Mouse (Mus musculus): Measurements from ENCODE around the gene Rpl27a. TPM values are rescaled to one million over a fixed set of nuclear protein-coding genes. Genes with fewer than 3 reads are reported as not detected.

Rpl27a gene
- polyA plus RNA-seq, 1 experiment from 2014 or later = 165 TPM

GRCm38 (mm10) chr7:109545255-109545993 lies 26.5 kb downstream of the Rpl27a start:
- ATAC-seq (ENCODE audit: low FRiP score, low TSS enrichment) = no peak
- 83% methylated on average over 10 of the region's 10 CpGs for WGBS
- H3K27ac ChIP-seq (ENCODE audit: low read depth, low read length) = no peak overlapping the region; the same call in 1 of the 2 replicates
- H3K9me3 ChIP-seq (ENCODE audit: control insufficient read depth, low read length) = no peaks in the 10 kb centered on the region
- no peak overlapping the region for H3K9ac ChIP-seq (ENCODE audit: low read depth, low read length)
- no peaks in the 10 kb centered on the region for H3K27me3 ChIP-seq (ENCODE audit: control insufficient read depth, insufficient read depth, low read length)
- no peak overlapping the region for H3K4me2 ChIP-seq (replicated peaks; ENCODE audit: low read depth, low read length)
- no peaks in the 10 kb centered on the region for H3K4me1 ChIP-seq (ENCODE audit: control insufficient read depth, insufficient read depth, low read length)
- H3K4me3 ChIP-seq (ENCODE audit: low read length) = no peak overlapping the region
- peaks cover 28% of the 10 kb centered on the region for H3K36me3 ChIP-seq (ENCODE audit: control insufficient read depth, insufficient read depth, low read length)

DNA sequence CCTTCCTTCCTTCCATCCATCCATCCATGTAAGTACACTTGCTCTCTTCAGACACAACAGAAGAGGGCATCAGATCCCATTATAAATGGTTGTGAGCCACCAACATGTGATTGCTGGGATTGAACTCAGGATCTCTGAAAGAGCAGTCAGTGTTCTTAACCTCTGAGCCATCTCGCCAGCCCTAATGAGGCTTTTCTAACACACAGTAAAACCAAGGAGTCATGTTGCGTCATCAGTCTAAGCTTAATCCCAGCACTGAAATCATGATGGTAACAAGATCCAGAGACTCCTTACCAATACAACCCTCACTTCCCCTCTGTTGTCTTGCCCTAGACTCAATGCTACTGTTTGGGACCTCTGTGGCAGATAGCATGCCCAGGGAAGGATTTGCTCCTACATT lies 27.2 kb downstream of the Rpl27a start:
- 85% methylated on average over 2 of the region's 2 CpGs for WGBS
- H3K9ac ChIP-seq (ENCODE audit: low read depth, low read length) = no peak overlapping the region
- no peaks in the 10 kb centered on the region for H3K4me1 ChIP-seq (ENCODE audit: control insufficient read depth, insufficient read depth, low read length)
- peaks cover 34% of the 10 kb centered on the region for H3K36me3 ChIP-seq (ENCODE audit: control insufficient read depth, insufficient read depth, low read length)
- no peak overlapping the region for H3K27ac ChIP-seq (ENCODE audit: low read depth, low read length)
- no peak overlapping the region for H3K4me2 ChIP-seq (replicated peaks; ENCODE audit: low read depth, low read length)
- H3K4me3 ChIP-seq (ENCODE audit: low read length) = no peak overlapping the region
- H3K9me3 ChIP-seq (ENCODE audit: control insufficient read depth, low read length) = no peaks in the 10 kb centered on the region
- no peak for ATAC-seq (ENCODE audit: low FRiP score, low TSS enrichment)
- no peaks in the 10 kb centered on the region for H3K27me3 ChIP-seq (ENCODE audit: control insufficient read depth, insufficient read depth, low read length)

DNA sequence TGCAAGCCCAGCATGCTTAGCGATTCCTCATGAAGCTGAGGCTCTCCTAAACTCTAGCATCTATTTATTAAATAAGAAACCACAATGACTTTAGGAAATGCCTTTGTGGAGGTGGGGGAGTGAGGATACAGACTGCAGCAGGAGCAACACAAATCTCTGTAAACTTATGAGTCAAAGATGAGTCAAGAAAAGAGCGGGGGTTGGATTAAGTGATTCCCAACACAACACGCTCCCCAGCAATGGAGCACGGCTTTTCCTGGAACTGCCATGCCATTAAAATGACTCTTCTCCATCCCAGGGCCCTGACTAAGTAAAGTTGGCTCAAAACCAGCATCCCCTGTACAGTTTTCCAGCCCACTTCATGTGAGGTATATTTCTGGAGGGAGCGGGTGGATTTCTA lies 27.8 kb downstream of the Rpl27a start:
- Histone ChIP-seq H3K4me1 (ENCODE audit: control insufficient read depth, insufficient read depth, low read length) (no peaks in the 10 kb centered on the region), H3K36me3 (ENCODE audit: control insufficient read depth, insufficient read depth, low read length) (peaks cover 32% of the 10 kb centered on the region), H3K27ac (ENCODE audit: low read depth, low read length) (no peak overlapping the region), H3K9ac (ENCODE audit: low read depth, low read length) (no peak overlapping the region), H3K4me2 (replicated peaks; ENCODE audit: low read depth, low read length) (no peak overlapping the region), H3K27me3 (ENCODE audit: control insufficient read depth, insufficient read depth, low read length) (no peaks in the 10 kb centered on the region), H3K4me3 (ENCODE audit: low read length) (no peak overlapping the region), H3K9me3 (ENCODE audit: control insufficient read depth, low read length) (no peaks in the 10 kb centered on the region)
- ATAC-seq (ENCODE audit: low FRiP score, low TSS enrichment) = no peak
- 97% methylated on average over 5 of the region's 5 CpGs for WGBS

DNA sequence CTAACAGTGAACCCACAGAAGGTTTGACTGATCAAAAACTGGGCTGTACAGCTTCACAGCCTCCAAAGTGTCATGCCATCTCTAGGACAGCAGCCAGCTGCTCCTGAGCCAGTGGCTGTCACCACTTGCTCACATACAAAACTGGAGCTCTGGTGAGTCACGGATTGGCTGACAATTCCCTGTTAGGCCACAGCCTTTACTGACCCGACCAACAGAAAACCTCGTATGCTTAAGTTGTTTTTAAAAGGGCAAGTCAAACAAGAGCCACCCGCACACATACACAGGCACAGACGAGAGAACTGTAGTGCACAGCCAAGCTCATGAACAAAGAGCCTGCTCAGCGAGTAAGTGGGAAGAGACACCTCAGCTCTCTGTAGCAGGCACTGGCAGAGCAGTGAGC lies 40.6 kb downstream of the Rpl27a start:
- no peaks in the 10 kb centered on the region for H3K27me3 ChIP-seq (ENCODE audit: control insufficient read depth, insufficient read depth, low read length)
- peaks cover 13% of the 10 kb centered on the region; the same call in 1 of the 2 replicates for H3K36me3 ChIP-seq (ENCODE audit: control insufficient read depth, insufficient read depth, low read length)
- H3K9me3 ChIP-seq (ENCODE audit: control insufficient read depth, low read length) = no peaks in the 10 kb centered on the region
- H3K4me1 ChIP-seq (ENCODE audit: control insufficient read depth, insufficient read depth, low read length) = peaks cover 21% of the 10 kb centered on the region
- no peak for ATAC-seq (ENCODE audit: low FRiP score, low TSS enrichment)
- no peak overlapping the region for H3K27ac ChIP-seq (ENCODE audit: low read depth, low read length)
- no peak overlapping the region for H3K9ac ChIP-seq (ENCODE audit: low read depth, low read length)
- H3K4me2 ChIP-seq (replicated peaks; ENCODE audit: low read depth, low read length) = no peak overlapping the region
- no peak overlapping the region for H3K4me3 ChIP-seq (ENCODE audit: low read length)
- 37% methylated on average over 6 of the region's 6 CpGs for WGBS

DNA sequence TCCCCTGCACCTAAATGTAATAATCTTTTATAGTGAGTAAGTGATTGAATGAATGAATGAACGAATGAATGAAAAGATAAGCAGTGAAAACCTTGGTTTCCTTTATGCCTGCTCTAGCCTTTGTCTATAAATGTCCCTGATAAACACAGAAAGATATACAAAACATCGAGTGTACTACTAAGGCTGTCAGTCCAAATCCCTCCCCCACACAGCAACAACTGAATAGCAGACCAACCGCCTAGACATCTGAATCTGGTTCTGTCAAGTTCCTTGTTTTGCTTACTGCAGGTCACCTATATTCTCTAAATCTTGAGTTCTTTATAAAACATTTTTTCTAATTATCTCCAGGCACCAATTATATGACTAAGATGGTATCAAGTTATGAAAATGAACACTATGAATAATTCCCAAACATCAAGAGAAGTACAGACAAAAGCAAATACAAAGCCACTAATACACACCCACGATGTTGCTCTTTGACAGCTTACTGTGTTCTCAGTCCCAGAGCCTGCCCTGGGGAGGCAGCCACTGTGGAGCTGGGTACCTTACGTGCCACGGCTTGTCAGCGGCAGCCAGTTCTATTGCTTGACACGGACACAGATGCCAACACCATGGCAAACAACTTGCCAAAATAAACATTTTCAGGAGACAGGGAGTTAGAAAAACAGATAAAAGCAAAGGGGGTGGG lies 42.7 kb downstream of the Rpl27a start:
- ATAC-seq (ENCODE audit: low FRiP score, low TSS enrichment) = no peak
- WGBS = 45% methylated on average over 8 of the region's 8 CpGs
- Histone ChIP-seq H3K27ac (ENCODE audit: low read depth, low read length) (no peak overlapping the region), H3K9ac (ENCODE audit: low read depth, low read length) (no peak overlapping the region), H3K4me1 (ENCODE audit: control insufficient read depth, insufficient read depth, low read length) (peaks cover 21% of the 10 kb centered on the region), H3K4me2 (replicated peaks; ENCODE audit: low read depth, low read length) (no peak overlapping the region), H3K9me3 (ENCODE audit: control insufficient read depth, low read length) (no peaks in the 10 kb centered on the region), H3K36me3 (ENCODE audit: control insufficient read depth, insufficient read depth, low read length) (peaks cover 4% of the 10 kb centered on the region; the same call in 1 of the 2 replicates), H3K27me3 (ENCODE audit: control insufficient read depth, insufficient read depth, low read length) (no peaks in the 10 kb centered on the region), H3K4me3 (ENCODE audit: low read length) (no peak overlapping the region)

DNA sequence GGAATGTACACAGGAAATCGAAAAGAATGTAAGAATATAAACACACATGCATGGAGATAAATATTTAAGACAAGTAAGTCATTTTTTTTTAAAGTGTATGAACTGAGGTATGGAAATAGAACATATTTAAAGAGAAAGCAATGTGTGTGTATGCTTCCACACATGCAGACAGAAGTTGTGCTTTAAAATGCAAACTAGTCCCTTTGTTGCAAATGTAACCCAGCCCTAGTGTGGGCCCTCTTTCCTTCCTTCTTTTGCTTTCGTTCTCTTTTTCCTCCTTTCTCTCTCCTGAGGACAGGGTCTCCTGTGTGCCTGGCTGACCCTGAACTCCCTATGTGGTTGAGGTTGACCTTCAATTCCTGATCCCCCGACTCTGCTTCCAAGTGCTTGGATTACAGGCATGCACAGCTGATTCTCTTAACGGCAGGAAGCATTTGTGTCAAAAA lies 43.2 kb downstream of the Rpl27a start:
- Histone ChIP-seq H3K9me3 (ENCODE audit: control insufficient read depth, low read length) (no peaks in the 10 kb centered on the region), H3K4me3 (ENCODE audit: low read length) (no peak overlapping the region)

GRCm38 (mm10) chr7:109562676-109563075 lies 43.7 kb downstream of the Rpl27a start:
- no peaks in the 10 kb centered on the region for H3K36me3 ChIP-seq (ENCODE audit: control insufficient read depth, insufficient read depth, low read length)
- WGBS = 32% methylated on average over 5 of the region's 5 CpGs
- no peaks in the 10 kb centered on the region for H3K9me3 ChIP-seq (ENCODE audit: control insufficient read depth, low read length)
- peak overlapping the region; percentile 30; the same call in 1 of the 2 replicates for H3K27ac ChIP-seq (ENCODE audit: low read depth, low read length)
- no peak overlapping the region for H3K9ac ChIP-seq (ENCODE audit: low read depth, low read length)
- ATAC-seq (ENCODE audit: low FRiP score, low TSS enrichment) = peak; percentile 48; the same call in 1 of the 2 replicates
- H3K4me1 ChIP-seq (ENCODE audit: control insufficient read depth, insufficient read depth, low read length) = peaks cover 21% of the 10 kb centered on the region
- no peak overlapping the region for H3K4me2 ChIP-seq (replicated peaks; ENCODE audit: low read depth, low read length)
- H3K4me3 ChIP-seq (ENCODE audit: low read length) = no peak overlapping the region
- no peaks in the 10 kb centered on the region for H3K27me3 ChIP-seq (ENCODE audit: control insufficient read depth, insufficient read depth, low read length)

More for the DNA sequence above, 43.2 kb downstream of the Rpl27a start:
- no peaks in the 10 kb centered on the region for H3K36me3 ChIP-seq (ENCODE audit: control insufficient read depth, insufficient read depth, low read length)
- ATAC-seq (ENCODE audit: low FRiP score, low TSS enrichment) = no peak
- WGBS = 30% methylated on average over 4 of the region's 4 CpGs
- H3K4me2 ChIP-seq (replicated peaks; ENCODE audit: low read depth, low read length) = no peak overlapping the region
- H3K27ac ChIP-seq (ENCODE audit: low read depth, low read length) = peak overlapping the region; percentile 30; the same call in 1 of the 2 replicates
- peaks cover 21% of the 10 kb centered on the region for H3K4me1 ChIP-seq (ENCODE audit: control insufficient read depth, insufficient read depth, low read length)
- H3K9ac ChIP-seq (ENCODE audit: low read depth, low read length) = no peak overlapping the region
- no peaks in the 10 kb centered on the region for H3K27me3 ChIP-seq (ENCODE audit: control insufficient read depth, insufficient read depth, low read length)

DNA sequence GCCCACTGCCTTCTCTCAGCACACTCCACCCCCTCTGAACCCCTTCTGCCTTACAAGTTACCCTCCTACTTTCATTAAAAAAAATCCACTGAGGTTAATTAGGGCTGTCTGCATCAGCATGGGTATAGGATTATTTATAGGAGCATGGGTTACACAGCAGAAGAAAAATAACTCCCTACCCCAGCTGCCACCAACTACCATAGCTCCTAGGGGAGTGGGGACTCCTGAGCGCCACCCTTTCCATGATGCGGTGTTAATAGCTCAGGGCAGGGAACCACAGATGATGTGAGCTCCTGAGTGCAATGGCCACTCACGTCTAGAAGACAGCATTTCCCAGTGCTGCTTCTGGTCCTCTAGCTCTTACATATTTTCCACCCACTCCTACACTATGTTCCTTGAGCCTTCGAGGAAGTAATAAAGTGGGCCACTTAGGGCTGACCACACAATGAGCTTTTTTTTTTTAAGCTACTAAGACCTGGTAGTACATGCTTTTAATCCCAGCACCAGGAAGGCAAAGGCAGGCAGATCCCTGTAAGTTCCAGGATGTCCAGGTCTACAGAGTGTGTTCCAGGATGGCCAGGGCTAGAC lies 44.9 kb downstream of the Rpl27a start:
- H3K36me3 ChIP-seq (ENCODE audit: control insufficient read depth, insufficient read depth, low read length) = no peaks in the 10 kb centered on the region; the same call in 1 of the 2 replicates
- H3K27me3 ChIP-seq (ENCODE audit: control insufficient read depth, insufficient read depth, low read length) = no peaks in the 10 kb centered on the region
- H3K9ac ChIP-seq (ENCODE audit: low read depth, low read length) = no peak overlapping the region
- no peak overlapping the region for H3K4me2 ChIP-seq (replicated peaks; ENCODE audit: low read depth, low read length)
- no peaks in the 10 kb centered on the region for H3K9me3 ChIP-seq (ENCODE audit: control insufficient read depth, low read length)
- no peak overlapping the region for H3K4me3 ChIP-seq (ENCODE audit: low read length)
- ATAC-seq (ENCODE audit: low FRiP score, low TSS enrichment) = peak; percentile 22; the same call in 1 of the 2 replicates
- no peak overlapping the region for H3K27ac ChIP-seq (ENCODE audit: low read depth, low read length)
- peaks cover 21% of the 10 kb centered on the region for H3K4me1 ChIP-seq (ENCODE audit: control insufficient read depth, insufficient read depth, low read length)
- 45% methylated on average over 4 of the region's 4 CpGs for WGBS

- Histone ChIP-seq H3K4me1 (ENCODE audit: control insufficient read depth, insufficient read depth, low read length) (peaks cover 21% of the 10 kb centered on the region), H3K9me3 (ENCODE audit: control insufficient read depth, low read length) (no peaks in the 10 kb centered on the region), H3K27me3 (ENCODE audit: control insufficient read depth, insufficient read depth, low read length) (no peaks in the 10 kb centered on the region), H3K4me3 (ENCODE audit: low read length) (no peak overlapping the region), H3K36me3 (ENCODE audit: control insufficient read depth, insufficient read depth, low read length) (no peaks in the 10 kb centered on the region; the same call in 1 of the 2 replicates), H3K27ac (ENCODE audit: low read depth, low read length) (no peak overlapping the region), H3K4me2 (replicated peaks; ENCODE audit: low read depth, low read length) (no peak overlapping the region), H3K9ac (ENCODE audit: low read depth, low read length) (no peak overlapping the region)
- no peak for ATAC-seq (ENCODE audit: low FRiP score, low TSS enrichment)
These were observed 47.4 kb downstream of the Rpl27a start for GRCm38 (mm10) chr7:109566327-109566726.

Data from kidney, embryonic 14.5 days (tissue).